Mouse (Mus musculus): ENCODE results near the gene Slc6a16.

Gene Slc6a16

GRCm38 (mm10) chr7:45216442-45217183, 24.3 kb upstream of the Slc6a16 start:
- no peak for DNase-seq

GRCm38 (mm10) chr7:45221680-45222079, 19.2 kb upstream of the Slc6a16 start:
- DNase-seq: no peak

GRCm38 (mm10) chr7:45224826-45225225, 16.1 kb upstream of the Slc6a16 start:
- peak in 1 of 2 experiments; percentile 1 for DNase-seq

GRCm38 (mm10) chr7:45226421-45226820, 14.5 kb upstream of the Slc6a16 start:
- no peak for DNase-seq

- no peak for DNase-seq
Measured at GRCm38 (mm10) chr7:45228548-45228947, 12.3 kb upstream of the Slc6a16 start.

- DNase-seq: no peak
Measured at GRCm38 (mm10) chr7:45229046-45229445, 11.8 kb upstream of the Slc6a16 start.

- DNase-seq: peak; percentile 52 to 55
Measured at GRCm38 (mm10) chr7:45229459-45230203, 11.3 kb upstream of the Slc6a16 start.

GRCm38 (mm10) chr7:45231192-45231591, 9.7 kb upstream of the Slc6a16 start:
- DNase-seq: no peak

- no peak for DNase-seq
Measured at GRCm38 (mm10) chr7:45231941-45232340, 8.9 kb upstream of the Slc6a16 start.

GRCm38 (mm10) chr7:45232716-45233465, 8.0 kb upstream of the Slc6a16 start:
- DNase-seq: no peak

GRCm38 (mm10) chr7:45233580-45234332, 7.1 kb upstream of the Slc6a16 start:
- peak; percentile 43 to 51 for DNase-seq

GRCm38 (mm10) chr7:45234333-45234841, 6.5 kb upstream of the Slc6a16 start:
- DNase-seq: no peak

- DNase-seq: no peak
Measured at GRCm38 (mm10) chr7:45234922-45235571, 5.8 kb upstream of the Slc6a16 start.

- DNase-seq: no peak
Measured at GRCm38 (mm10) chr7:45235656-45236180, 5.2 kb upstream of the Slc6a16 start.

GRCm38 (mm10) chr7:45237747-45238699, 2.9 kb upstream of the Slc6a16 start:
- no peak for DNase-seq

GRCm38 (mm10) chr7:45238723-45239496, 2.0 kb upstream of the Slc6a16 start, which contains the start of gene Cd37:
TSS of gene Cd37 (minus strand) at chr7:45239115.
- DNase-seq: peak; percentile 75 to 80

- DNase-seq: no peak
Measured at GRCm38 (mm10) chr7:45240109-45240508, 776 bp upstream of the Slc6a16 start.

- no peak for DNase-seq
Measured at GRCm38 (mm10) chr7:45241389-45241749, 484 bp downstream of the Slc6a16 start.

- no peak for DNase-seq
Measured at GRCm38 (mm10) chr7:45247666-45248065, 6.8 kb downstream of the Slc6a16 start.

- DNase-seq: no peak
Measured at GRCm38 (mm10) chr7:45253806-45254205, 12.9 kb downstream of the Slc6a16 start.
